Mouse (Mus musculus) erythroblast, embryonic 14.5 days (primary cell): ENCODE results near the gene 1700016K19Rik.

Source experiments
- GATA1 ChIP-seq: IDR thresholded peaks from 2 replicates; pipeline ENCODE4 v1.6.1; 2012; ENCODE audit warnings: low read length, inconsistent platforms, mixed read lengths
- TAL1 ChIP-seq: IDR thresholded peaks from 3 replicates; pipeline ENCODE4 v1.6.1; 2012; ENCODE audit warnings: low read length, inconsistent platforms, mixed read lengths

DNA sequence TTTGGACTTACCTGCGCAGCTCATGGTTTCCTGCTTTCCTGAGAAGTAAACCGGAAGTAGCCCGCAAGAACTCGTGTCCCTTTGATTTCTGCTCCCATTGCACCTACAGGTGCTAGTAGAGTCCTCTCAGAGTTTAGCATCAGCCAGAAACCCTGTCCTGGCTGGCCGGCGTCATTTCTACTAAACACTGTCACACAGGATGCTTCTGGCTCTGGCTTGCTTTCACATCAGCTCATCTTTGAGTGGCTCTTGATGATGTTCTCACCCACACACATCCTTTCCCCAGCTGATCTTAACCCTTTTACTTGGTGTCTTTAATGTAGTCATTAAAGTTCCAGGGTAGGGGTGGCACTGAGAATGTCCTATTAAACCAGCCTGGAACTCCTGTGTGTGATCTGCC is 15.5 kb downstream of the 1700016K19Rik start:
- no peak for TF ChIP-seq GATA1
- TF ChIP-seq TAL1 = no peak
